Mouse (Mus musculus) adrenal gland (tissue): ENCODE data around the gene Timeless.
"Not testable (repeated sequence)": the region's sequence is repeated elsewhere in the genome, so short reads cannot be mapped to it uniquely, and the experiment has no call there.

Experiments
- intact Hi-C: fragments of 180-260 bp; cut with DNase I; formaldehyde crosslinking; loops from one replicate; pipeline ENCODE4 v1.15.1; 2025
- long read RNA-seq, 2 experiments: library from polyadenylated mRNA; unstranded; transcript quantifications; one replicate each; pipeline ENCODE4 v2.0.0; 2020; ENCODE audit warnings: borderline replicate concordance in 1 of 2; ENCODE audit not compliant: insufficient replicate concordance in 1 of 2

The Timeless gene
- long read RNA-seq, experiment 1, partial matches to known transcripts = 5 of 5 reads
- long read RNA-seq, experiment 1, other reads (novel, unspliced or antisense) = 0 of 5 reads
- long read RNA-seq, experiment 2, partial matches to known transcripts = 10 of 10 reads
- long read RNA-seq, experiment 2, other reads (novel, unspliced or antisense) = 0 of 10 reads

GRCm38 (mm10) chr10:128231697-128232419 is at the start of gene Timeless:
TSS of gene Timeless (plus strand) at chr10:128232065.
- intact Hi-C loops = no loop called here

GRCm38 (mm10) chr10:128184296-128184695 is 47.6 kb upstream of the Timeless start:
- intact Hi-C loops = no loop called here

GRCm38 (mm10) chr10:128185277-128185940 is 46.5 kb upstream of the Timeless start:
- intact Hi-C loops = loop anchor here (5.0 kb wide), 1 partner anchor 228 kb away; no protein-coding TSS in a partner anchor

DNA sequence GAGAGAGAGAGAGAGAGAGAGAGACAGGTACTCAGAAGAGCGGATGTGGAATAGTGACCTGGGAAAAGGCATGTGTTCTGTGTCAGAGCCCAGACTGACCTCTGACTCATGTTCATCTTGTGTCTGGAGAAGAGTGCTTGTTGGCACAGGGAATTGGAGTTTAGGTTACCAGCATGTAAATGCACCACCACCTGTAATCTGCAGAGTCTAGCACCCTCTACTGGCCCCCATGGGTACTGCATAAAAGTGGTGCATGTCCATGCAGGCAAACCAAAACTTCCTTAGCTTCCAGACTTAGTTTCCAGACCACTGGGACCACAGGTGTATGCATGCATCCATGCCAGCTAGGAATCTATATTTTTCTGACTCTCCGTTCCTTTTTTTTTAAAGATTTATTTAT is 45.9 kb upstream of the Timeless start:
- intact Hi-C loops = loop anchor here (2.0 to 5.0 kb wide), 3 partner anchors 45 to 229 kb away; no protein-coding TSS in a partner anchor

DNA sequence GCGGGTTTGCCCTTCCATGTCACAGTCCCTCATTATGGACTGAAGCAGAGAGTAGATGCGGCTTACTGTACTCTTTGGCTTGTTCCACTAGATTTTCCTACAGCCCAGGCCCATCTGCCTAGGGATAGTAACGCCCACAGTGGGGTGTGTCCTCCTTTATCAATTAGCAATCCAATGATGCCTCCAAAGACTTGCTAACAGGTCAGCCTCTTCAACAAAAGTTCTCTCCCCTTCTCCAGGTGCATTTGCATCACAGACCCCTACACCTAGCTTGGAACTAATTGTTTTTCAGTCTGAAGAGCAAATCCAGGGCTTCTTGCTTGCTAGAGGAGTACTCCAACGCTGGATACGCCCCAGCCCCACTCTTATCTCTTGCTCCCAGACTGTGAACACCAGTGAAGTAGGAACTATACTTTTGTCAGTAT is 44.7 kb upstream of the Timeless start:
- intact Hi-C loops = loop anchor here (2.0 to 5.0 kb wide), 3 partner anchors 46 to 230 kb away; no protein-coding TSS in a partner anchor

DNA sequence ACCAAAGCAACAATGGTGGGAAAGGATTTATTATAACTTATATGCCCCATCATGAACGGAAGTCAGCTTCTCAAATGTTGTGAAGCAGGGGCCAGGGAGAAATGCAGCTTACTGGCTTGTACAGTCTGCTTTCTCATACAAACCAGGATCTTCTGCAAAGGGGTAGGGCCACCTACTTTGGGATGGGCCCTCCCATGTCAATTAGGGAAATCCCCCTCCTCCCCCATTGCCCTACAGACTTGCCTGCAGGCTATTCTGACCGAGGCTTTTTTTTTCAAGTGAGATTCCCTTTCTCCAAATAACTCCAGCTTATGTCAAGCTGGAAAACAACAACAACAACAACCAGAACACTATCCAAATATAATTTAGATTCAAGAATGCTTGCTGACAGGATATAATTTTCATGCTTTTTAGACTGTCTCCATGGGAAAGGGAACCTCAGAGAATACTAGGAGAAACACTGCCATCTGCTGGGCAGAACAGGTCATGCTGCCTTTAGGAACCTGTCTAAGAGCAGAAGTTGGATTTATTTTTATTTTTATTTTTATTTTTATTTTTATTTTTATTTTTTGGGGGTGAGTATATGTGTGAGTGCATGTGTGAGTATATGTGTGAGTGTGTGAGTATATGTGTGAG is 43.5 kb upstream of the Timeless start:
- intact Hi-C loops = loop anchor here (5.0 kb wide), 1 partner anchor 231 kb away; no protein-coding TSS in a partner anchor

DNA sequence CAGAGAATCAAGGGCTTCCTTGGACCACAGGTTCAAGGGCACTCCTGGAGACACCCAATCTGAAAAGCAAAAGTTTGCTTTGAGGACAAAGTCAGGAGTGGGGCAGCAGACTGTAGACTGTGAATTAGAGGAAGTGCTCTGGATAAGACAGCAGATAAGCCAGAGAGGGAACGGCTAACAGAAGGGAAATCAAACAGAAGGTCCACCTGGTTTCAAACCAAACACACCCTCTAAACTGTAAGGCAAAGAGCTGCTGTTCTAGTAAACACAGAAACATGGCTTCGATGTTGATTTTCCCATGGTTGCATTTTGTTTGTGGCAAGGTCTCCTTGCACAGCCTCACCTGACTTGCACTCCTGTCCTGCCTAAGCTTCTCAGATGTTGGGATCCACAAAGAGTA is 40.4 kb upstream of the Timeless start:
- intact Hi-C loops = no loop called here

GRCm38 (mm10) chr10:128192030-128192766 is 39.7 kb upstream of the Timeless start:
- intact Hi-C loops = not testable (repeated sequence)

- intact Hi-C loops = no loop called here
Observed at GRCm38 (mm10) chr10:128193113-128193512, 38.8 kb upstream of the Timeless start.

GRCm38 (mm10) chr10:128194024-128194550 is 37.8 kb upstream of the Timeless start, which contains the start of gene Gls2:
TSS of gene Gls2 (plus strand) at chr10:128194457.
- intact Hi-C loops = no loop called here

DNA sequence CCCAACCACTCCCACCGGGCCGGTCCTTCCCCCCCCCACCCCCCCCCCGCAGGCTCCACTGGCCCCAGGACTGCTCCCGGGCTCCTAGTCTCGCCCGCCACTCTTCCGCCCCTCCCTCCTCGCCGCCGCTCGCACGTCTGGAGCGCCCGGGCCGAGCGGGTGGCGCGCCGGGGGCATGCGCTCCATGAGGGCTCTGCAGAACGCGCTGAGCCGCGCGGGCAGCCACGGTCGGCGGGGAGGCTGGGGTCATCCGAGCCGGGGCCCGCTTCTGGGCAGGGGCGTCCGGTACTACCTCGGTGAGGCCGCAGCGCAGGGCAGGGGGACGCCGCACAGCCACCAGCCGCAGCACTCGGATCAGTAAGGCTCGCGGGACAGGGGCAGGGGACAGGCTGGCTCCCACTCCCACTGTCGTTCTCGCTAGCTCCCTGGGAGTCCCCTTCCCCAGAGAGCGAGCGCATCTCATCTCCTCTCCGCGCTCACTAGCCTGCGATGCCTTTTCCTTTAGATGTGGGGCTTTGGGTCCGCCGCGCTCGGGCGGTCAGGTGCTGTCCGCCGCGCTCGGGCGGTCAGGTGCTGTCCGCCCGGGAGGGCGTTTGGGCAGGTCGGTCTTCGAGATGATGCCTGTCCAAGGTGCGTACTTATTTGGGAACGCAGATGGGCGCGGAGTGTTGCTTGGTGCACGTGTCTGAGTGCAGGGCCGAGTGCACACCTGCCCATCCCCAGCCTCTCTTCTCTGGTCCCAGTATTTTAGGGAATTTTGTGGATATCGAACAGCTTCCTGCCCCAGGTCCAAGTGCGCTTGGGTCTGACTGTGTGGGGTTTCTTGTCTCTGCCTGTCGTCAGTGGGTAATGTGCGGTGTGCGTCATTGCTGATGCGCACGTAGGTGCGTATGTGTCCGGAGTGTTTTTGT is 37.1 kb upstream of the Timeless start:
- intact Hi-C loops = no loop called here

GRCm38 (mm10) chr10:128201856-128202255 is 30.0 kb upstream of the Timeless start:
- intact Hi-C loops = no loop called here

DNA sequence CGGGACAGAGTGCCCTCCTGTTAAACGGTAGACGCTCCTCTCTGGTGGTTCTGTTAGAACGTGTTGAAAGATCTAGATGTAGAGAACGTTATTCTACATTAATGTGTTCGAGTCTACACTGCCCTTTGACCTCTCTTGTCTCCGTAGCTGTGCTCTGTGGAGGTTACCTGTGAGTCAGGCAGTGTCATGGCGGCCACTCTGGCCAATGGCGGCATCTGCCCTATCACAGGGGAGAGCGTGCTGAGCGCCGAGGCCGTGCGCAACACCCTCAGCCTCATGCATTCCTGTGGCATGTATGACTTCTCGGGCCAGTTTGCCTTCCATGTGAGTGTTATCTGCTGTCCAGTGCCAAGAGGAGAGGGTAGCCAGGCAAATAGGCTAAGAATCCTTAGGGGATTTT is 26.9 kb upstream of the Timeless start:
- intact Hi-C loops = no loop called here

- intact Hi-C loops = no loop called here
Observed at GRCm38 (mm10) chr10:128208326-128208725, 23.5 kb upstream of the Timeless start.

- intact Hi-C loops = no loop called here
Observed at GRCm38 (mm10) chr10:128209311-128210009, 22.4 kb upstream of the Timeless start.

DNA sequence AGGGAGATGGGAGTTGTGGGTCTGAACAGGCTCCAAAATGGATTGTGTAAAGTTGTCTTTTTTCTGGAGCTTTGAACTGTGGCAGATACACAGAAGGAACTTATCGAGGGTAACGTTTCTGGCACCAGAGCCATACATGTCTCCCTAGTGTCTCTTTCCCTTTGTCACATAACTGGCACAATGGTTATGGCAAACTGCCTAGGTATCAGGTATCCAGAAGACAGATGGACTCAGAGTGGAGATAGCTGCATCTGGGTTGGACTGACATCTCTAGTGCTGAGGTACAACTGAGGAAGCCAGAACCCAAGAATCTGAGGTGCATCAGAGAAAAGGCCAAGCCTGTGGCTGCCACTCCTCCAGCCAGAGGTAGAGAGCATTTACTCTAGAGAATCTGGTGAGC is 21.7 kb upstream of the Timeless start:
- intact Hi-C loops = no loop called here

- intact Hi-C loops = no loop called here
Observed at GRCm38 (mm10) chr10:128210954-128211353, 20.9 kb upstream of the Timeless start.

GRCm38 (mm10) chr10:128211390-128212108 is 20.3 kb upstream of the Timeless start, which contains the start of gene Spryd4:
TSS of gene Spryd4 (minus strand) at chr10:128211807.
- intact Hi-C loops = no loop called here
